Mouse (Mus musculus) cerebellum, adult 9-11 months (tissue): ENCODE results near the gene Piga.
A peak's percentile ranks its signal among the peaks of the same experiment; 100 is the strongest.

ENCODE experiments used
- DNase-seq: peaks from one replicate; pipeline ENCODE4 v3.0.0; 2022

Piga gene

DNA sequence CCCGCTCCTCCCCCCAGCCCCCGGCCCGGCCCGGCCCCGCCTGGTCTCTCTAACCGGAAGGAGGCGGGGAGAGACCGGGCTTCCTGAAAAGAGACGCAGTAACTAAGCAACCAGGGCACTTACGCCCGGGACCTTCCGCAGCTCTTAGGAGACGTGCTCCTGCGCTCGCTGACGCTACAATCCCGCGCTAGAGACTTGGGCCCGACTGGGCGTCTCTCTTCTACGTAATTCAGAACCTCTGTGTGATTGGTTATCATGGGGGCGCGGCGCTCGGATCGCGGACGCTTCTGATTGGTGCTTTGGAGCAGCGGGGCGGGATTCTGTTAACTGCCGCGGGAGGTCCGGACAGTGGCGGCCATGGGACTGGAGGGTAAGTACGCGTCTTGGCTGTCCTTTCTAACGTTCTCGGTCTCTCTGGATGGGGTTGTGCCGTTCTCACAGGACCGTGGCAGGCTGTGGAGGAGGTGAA is at the start of gene Piga:
Gene Piga, plus strand, starts transcription at position 317 of the 469 bp plus-strand sequence.
- peak; percentile 97 for DNase-seq

DNA sequence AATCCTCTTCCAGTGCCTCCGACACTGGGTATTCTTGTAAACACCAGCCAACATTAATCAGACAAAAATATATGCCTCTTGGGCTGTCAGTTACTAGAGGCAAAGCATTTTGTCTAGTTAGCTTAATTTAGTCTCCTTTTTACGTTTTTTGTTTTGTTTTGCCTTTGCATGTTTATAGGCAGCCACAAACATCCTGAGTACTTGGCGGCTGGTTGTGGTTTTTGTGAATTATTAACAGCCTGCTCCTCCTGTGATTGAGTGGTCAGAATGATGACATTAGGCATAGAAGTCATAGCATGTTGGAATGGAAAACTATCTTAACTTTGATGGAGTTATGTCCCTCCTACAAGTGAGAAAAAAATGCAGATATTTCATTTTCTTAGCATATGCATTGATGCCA is 49.0 kb upstream of the Piga start:
- DNase-seq, result no peak

DNA sequence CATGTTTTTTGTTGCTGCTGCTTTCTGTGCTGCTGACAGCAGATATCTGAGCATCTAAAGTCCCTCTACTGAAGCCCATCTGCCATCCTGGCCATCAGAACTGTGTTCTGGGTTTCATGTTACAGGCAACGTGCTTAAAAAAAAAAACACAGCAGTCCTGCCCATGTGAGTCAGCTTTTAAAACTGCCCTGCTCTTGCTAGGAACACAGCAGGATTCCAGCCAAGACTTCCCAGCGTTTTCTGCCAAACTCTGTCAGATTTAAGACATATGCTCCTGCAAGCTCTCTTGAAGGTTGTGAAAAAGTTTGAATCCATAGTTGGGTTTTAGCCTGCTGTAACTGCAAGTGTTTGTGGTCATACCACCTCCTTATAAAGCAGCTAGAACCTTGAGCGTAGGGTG is 46.5 kb upstream of the Piga start, which contains the start of gene Vegfd:
Gene Vegfd, plus strand, starts transcription at position 298 of the 400 bp plus-strand sequence.
- DNase-seq, result no peak

DNA sequence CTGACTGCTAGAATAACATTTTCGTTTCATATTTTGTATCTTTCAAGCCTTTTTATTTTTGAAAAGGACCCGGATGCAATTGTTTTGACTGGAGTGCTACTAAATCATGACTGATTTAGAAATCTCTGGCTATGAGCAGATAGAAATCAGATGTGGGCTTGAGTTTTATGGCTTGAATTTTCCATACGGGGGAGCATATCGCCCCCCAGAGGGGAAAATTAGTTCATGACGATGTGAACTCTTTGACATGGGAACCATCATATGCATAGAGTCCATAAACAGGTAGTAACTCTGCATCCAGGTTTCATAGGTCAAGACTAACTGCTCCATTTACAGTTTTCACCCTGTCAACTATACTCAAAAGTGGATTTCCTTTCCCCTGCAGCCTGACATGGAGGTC is 45.0 kb upstream of the Piga start:
- DNase-seq, result no peak

DNA sequence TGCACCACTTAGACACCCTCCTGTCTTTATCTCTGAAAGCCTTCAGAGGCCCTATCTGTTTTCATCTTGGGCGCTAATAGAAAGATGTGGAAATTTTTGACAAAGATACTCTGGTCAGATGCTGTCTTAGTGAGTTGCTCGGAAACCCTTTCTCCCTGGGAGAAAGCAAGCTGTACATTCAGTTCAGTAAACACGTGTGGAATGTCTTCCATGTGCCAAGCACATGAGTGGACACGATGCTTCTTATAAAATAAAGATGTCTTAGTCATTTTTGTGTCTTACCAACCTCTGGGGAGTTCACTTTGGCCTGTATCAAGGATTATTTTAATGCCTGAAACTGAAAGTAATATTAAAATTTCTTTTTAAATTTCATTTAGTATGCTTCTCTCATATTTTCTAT is 39.9 kb upstream of the Piga start:
- DNase-seq, result no peak

DNA sequence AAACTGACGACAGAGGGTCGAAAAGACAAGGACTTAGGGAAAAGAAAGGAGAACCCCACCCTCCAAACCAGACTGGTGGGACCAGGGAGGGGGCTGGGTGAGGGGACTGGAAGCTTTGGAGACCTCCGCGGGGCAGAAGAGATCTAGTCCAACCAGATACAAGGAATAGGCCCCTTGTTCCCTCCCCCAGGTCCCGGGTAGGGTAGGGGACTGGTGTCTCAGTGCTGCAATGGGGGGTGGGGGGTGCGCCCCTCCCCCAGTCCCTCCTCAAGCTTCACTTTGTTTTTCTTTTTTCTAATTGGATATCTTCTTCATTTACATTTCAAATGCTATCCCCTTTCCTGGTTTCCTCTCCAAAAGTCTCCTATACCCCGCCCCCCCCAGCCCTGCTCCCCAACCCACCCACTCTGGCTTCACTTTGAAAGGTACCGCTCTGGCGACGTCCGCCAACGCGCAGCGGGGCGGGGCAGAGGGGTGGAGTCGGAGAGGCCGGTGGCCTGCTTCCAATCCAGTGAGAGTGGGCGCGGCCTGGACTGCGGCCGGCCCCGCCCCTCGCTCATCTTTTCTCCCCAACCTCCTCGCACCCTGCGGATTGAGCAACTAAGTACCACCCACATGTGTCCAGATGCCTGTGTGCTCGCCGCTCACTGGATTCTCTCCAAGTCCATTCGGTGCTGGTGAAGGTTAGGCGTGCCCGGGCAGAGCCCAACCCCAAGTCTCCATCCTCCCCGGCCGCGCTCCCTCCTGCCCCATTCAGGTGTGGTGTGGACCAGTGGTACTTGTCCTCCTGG is 37.8 kb upstream of the Piga start:
- DNase-seq, result peak; percentile 38

DNA sequence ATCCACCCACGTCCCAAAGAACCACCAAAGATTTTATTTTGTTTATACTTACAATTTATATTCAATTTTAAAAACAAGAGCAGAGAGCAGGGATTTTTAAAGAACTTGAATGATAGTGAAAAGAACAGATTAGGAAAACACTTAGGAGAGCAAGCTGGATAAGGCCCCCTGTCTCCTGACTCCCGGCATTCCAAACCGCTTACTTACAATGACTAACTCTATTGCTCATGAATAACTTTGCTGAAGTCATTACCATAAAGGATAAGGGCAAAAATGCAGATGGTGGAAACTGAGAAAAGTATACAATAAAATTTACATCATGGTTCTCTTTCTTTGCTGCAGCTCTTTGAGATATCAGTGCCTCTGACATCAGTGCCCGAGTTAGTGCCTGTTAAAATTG is 25.5 kb upstream of the Piga start:
- no peak for DNase-seq

DNA sequence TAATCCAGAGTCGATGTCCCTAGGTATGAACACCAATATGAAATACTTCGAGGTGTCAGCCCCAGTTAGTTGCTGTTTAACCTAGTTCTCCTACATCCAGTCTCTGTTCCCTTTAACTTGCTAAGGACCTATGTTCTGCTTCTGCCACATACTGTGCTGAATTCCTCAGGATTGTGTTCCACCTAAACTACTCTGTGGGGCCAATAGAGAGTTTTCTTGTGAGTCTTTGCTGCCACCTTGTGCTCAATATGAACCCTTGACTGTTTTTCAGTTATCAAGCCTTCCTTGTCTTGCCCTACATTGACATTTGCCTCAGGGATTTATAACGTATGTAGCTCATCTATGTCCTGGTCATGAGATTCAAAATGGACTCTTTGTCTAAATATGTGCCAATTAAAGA is 21.1 kb upstream of the Piga start:
- DNase-seq, result no peak

DNA sequence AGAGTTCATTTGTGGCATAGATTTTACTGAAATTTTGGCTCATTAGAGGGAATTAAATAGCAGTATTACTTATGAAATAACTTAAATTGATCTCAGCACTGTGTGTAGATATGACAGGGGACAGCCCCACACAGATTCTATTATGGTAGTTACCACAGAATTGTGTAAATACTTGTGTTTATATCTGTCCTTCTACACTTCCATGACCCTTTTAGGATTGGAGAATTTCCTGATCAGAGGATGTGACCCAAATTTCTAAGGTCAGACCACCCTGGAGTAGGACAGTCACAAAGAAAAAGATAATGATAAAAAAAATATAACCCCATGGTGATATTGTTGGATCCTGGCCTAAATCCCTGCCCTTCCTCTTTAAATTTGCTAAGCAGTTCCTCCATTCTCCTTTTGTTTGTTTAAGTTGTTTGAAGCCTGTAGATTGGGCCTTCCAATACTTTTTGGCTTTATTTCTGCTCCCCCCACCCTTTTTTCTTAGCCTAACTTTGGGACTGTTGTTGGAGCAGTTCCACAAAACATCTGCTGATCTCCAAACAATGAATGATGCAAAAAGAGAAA is 14.4 kb upstream of the Piga start:
- DNase-seq, result no peak

DNA sequence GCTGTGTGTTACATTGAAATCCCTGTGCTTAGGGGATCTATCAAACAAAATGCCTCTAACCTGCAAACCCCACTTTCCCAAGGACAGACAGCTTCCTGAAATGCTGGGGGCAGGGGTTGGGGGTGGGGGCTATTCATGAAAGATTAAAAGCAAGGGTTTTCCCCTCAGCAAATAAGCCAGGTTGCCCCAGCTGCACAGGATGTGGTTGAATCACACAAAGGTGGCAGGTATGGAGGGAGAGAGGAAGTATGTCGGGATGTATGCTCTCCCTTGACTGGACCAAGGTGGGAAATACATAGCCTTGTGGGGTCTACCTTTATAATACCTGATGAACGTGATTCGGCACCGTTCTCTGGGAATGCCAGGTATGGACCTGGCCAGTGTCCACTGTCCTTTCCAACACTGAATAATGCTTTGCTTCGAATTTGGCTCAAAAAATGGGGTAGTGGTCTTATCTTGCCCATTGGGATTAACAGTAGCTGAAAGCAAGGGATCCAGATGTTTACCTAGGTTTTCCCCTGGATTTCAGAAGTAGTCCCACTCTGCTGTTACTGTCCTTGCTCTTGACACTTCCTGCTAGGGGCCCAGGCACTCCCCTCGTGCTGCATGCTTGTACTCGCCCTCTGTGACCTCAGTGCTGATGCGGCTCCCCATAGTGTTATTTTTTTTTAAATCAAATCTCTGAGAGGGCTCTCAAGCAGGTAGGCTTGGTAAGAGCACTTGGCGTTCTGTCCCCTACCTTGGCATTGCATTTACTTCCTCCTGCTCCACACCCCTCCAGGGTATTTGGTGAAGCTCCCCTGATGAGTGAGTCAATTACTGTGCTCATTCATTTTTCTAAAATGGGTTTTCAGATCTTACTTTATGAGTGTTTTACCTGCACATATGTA is 13.2 kb upstream of the Piga start:
- no peak for DNase-seq

DNA sequence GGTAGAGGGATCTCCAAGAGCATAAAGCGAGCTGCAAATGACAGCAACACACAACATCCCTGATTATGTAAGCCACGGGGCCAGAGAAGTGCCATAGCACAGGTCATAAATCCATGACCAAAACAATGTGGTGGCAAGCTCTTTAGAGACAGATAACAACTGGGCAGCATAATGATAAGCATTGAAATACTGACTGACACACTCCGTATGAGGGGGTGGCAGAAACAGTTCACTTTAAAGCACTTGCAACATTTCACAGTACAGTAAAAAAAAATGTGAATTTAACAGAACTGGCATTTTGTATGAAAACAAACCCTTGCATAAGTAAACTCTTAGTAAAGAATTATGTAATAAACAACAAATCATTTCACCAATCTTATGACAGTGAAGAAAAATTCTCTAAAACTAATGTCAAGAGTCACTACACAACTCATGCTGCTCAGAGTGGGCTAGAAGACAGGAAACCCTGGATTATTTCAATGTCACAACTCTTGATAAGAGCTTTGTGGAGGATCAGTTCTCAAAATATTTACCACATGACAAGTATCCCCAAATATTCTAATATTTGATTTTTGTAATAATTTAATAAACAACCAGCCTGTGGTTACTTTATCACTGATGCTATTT is 11.2 kb upstream of the Piga start:
- no peak for DNase-seq

DNA sequence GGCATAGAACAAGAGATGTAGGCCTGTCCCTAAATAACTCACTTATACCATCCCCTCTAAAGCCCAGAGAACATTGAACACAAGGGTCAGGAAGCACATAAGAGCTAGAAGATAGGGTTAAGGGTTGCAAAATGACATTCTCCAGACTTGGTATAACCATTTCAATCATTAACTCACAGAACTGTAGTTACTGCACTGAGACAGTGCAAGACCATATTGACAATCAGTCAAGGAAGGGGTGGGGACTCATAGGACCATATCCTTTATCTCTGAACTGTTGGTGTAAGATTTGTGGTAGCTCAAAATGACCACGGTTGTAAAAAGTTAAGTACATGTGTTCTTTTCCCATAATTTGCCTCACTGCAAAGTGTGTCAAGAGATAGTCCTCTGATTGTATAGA is 9.0 kb upstream of the Piga start:
- no peak for DNase-seq

DNA sequence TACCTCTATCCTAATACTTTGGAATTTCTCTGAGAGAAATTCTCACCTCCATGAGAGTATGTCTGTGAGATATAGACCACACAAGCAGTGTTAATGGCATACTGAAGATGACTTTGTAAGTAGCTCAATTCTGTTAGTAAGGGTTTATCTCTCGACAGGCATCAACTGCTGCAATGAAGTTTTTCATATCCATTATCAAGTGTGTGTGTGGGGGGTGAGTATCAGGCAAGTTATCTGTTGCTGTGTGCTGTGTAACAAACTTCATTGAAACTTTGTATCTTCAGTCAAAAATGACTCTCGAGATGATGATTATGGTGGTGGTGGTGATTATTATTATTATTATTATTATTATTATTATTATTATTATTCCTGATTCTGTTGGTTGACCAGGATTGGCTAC is 2.8 kb upstream of the Piga start:
- no peak for DNase-seq

DNA sequence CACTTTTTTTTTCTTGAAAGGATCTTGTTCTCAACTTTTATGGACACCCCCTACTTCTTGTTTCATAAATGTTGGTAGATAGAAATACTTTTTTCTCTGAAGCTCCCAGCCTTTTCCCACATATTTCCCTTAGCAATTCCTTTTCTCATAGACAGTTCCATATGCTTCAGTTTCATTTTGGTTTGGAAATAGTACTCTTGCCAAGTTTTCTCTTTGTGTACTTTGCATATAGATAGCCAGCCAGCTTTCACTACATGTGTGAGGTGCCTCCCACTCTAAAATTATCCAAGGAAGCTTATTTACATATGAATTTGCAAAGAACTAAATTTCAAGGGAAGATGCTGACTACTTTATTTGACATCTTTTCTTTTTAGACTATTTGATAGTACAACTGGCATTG is 1.6 kb upstream of the Piga start:
- DNase-seq, result no peak

DNA sequence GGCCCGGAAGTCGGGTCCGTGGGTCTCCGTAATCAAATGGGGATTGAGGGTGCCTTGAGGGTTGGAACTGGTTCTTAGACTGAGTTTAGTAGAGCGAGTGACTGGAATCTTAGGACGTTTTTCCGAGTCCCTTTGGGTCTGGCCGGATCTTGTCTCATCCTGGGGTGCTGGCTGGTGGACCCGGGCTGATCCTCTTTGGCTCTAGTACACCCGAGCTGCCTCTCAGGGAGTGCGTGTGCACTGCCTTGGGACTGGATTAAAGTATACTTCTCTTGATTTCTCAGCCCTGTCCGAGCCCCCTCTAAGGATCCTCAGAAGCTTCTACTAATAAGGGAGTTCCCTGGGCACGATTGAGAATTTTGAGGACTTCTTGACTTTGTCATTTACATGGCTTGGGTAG is 368 bp downstream of the Piga start:
- DNase-seq, result no peak

DNA sequence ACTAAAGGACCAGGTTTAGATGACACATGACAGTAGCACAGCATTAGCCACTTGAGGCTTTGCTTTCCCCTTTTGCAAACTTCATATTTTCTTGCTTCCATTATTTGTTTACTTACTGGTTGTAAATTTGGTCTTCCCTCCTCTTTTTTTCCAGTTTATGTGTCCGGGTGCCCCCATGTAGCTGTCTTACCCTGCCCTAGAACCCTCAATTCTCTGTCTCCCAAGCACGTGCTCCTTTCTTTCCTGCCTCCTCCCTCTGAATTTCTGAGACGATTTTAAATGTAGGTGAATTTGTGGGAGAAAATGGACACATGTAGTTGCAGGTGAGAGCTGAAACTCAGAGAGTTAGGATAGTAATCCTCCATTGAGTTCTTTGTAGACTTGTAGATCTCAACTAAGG is 931 bp downstream of the Piga start:
- DNase-seq, result no peak

DNA sequence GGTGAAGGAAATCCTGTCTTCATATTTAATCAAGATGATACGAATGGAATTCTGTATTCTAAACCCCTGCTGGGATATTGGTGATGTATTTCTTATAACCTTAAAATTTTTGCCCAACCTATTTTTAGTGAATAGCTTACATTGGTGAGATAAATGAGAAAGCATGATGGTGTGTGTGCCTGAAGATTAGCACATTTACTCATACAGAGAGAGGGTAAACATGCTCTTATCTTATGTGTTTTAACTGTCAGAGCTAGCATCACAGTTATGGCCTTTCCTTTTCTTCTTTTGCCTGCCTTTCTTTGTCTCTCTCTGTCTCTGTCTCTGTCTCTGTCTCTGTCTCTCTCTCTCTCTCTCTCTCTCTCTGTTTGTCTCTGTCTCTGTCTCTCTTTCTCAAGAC is 5.2 kb downstream of the Piga start:
- DNase-seq, result no peak

DNA sequence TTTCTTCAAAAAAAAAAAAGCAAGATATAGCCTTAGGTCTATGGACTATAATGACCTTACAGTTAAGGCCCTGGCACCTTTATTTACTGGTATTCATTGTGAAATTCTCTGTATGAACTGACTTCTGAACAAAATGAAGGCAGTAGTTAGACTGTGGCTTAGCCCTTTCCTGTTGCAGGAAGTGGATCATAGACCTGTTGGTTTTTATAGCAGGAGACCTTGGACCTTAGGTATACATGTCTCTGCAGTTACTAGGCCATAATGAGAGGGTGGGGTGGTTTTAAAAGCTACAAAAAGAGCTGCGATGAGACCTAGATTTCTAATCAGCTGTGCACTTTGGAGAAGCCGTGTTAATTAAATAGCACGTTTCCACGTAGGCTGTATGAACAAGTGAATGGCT is 7.7 kb downstream of the Piga start:
- DNase-seq, result no peak

DNA sequence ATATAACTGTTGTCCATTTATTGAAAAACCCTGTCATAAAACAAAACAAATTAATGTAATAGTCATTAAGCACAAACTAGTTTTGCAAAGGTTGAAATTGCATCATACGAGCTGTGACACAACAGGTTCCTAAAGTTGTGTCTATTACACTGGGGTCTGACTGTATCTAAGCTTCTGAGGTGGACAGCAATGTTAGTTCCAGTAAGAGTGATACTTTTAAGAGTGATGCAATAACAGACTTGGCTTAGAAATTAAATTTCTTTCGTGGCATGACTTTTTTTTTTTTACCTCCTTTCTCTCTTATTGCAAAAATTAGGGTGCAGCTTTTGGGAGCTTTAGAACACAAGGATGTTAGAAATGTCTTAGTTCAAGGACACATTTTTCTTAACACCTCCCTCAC is 8.6 kb downstream of the Piga start:
- no peak for DNase-seq

DNA sequence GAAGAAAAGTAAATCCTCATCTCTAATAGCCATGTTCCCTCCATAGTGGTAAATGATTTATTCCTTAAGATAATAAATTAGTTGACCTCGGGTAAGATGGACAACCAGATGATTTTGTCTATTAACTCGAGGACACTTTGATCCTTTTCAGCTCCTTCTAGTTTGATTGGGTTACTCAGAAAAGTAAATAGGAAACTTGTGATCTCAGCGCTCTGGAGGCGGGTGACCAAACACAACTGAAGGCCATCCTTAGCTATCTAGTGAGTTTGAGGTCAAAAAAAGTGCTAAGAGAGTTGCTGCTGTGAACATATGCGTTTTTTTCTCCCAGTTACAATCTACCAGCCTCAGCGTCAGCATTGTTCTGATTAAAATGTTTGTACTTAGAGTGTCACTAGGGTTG is 11.0 kb downstream of the Piga start:
- DNase-seq, result no peak

DNA sequence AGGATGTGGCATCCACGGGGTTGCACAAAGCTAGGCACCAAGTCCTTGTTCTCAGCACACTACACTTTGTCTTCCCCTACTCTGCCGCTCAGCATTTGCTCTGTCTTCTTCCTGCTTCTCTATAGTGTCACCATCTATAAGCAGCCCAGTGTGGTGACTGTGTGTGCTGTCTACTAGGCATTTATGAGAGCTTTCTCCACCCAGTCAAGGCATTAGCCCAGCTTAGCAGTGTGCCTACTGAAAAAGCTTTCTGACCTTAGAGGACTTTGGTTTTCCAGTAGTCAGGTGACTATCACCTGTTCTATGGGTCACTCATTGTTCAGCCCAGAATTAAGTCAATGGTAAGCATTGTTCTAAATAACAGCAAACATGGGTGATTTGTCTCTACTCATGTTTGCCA is 11.5 kb downstream of the Piga start:
- DNase-seq, result no peak

DNA sequence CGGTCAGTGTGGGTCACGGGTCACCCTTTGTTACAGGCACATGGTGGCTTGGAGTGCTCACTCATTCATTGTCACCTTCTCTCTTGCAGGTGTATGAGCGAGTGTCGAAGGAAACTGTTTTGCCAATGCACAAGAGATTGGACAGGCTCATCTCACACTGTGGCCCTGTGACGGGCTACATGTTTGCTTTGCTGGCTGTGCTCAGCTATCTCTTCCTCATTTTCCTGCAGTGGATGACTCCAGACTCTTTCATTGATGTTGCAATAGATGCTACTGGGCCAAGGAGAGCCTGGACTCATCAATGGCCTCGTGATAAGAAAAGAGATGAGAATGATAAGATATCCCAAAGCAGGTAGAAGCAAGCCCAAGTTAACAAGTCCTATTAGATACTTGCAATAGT is 12.0 kb downstream of the Piga start:
- no peak for DNase-seq

DNA sequence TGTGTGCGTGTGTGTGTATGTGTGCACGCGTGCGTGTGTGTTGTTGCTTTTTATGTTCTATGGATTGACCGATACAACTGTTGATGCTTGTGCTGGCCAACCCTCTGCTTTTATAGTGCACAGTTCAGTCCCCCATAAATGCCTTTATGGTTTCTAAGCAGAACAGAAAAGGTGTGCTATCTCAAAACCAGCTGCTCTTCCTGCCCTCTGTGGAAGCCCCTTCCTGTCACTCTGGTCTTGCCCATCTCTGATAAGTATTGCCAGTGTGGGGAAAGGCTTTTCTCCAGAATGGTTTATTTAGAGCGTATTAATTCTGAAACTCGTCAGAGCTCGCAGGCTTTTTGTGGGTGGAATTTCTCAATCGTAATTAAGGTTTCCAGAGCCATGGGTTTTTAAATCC is 13.1 kb downstream of the Piga start:
- no peak for DNase-seq
